In the genomic region with DNA sequence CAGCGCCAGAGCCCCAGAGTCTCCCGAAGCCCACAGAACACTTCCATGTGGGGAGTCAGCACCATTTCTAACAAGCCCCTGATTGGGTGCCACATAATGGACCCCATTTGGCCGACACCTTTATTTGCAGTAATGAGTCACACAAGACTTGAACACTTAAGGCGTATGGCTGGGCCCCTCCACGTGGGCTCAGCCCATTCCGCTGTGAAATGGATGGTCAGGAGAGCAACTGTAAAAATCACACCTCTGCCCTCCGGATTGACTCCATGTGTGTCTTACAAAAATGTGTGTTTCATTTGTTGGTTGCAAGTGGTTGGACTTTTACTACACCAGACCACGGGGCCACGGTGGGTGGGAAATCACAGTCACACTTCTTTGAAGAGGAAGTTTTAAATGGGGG, we compare ENCODE assay signal across 39 mouse cellular contexts. TPM values are rescaled to one million over a fixed set of nuclear protein-coding genes. Genes with fewer than 3 reads are reported as not detected.
"Had no signal": no experiment of that assay in that cellular context is flagged by ENCODE, and none has a peak within 500 bp of the region (broad histone marks: within the 10 kb centered on the region; RNA-seq: fewer than 3 reads in every experiment).

No protein-coding gene starts in this region.

- H3K9me3 ChIP-seq: heart, embryonic 10.5 days; heart, embryonic 13.5 days; heart, embryonic 15.5 days; hindbrain, embryonic 10.5 days; hindbrain, embryonic 12.5 days; hindbrain, embryonic 13.5 days; hindbrain, embryonic 15.5 days; intestine, embryonic 15.5 days; kidney, embryonic 15.5 days had no signal

- H3K27me3 ChIP-seq: heart, embryonic 12.5 days; heart, embryonic 13.5 days; heart, embryonic 15.5 days; hindbrain, embryonic 12.5 days; hindbrain, embryonic 15.5 days; intestine, embryonic 15.5 days; kidney, embryonic 15.5 days had no signal

- H3K4me2 ChIP-seq: heart, embryonic 11.5 days; heart, embryonic 12.5 days; heart, embryonic 13.5 days; heart, embryonic 15.5 days; hindbrain, embryonic 12.5 days; hindbrain, embryonic 13.5 days; hindbrain, embryonic 14.5 days; hindbrain, embryonic 15.5 days; intestine, embryonic 15.5 days; kidney, embryonic 15.5 days had no signal

- H3K4me3 ChIP-seq: heart, embryonic 10.5 days; heart, embryonic 12.5 days; heart, embryonic 13.5 days; heart, embryonic 15.5 days; hindbrain, embryonic 10.5 days; hindbrain, embryonic 12.5 days; hindbrain, embryonic 13.5 days; hindbrain, embryonic 15.5 days; intestine, embryonic 15.5 days; kidney, embryonic 15.5 days; layer of hippocampus, adult 2 months had no signal

- H3K4me1 ChIP-seq: heart, embryonic 10.5 days; hindbrain, embryonic 13.5 days; hindbrain, embryonic 15.5 days; kidney, embryonic 15.5 days had no signal

- DNase-seq: heart, postnatal 10 days; heart, postnatal 14 days; heart, postnatal 36 days; heart, postnatal 4 days; kidney, adult 11 months; kidney, adult 18-20 months; kidney, adult 2 months; kidney, adult 8-10 months; kidney, adult 9 months; kidney, postnatal 10 days; kidney, postnatal 14 days; kidney, postnatal 36 days; layer of hippocampus, adult 9-11 months; layer of hippocampus, postnatal 36 days had no signal

- H3K9ac ChIP-seq: heart, embryonic 12.5 days; heart, embryonic 13.5 days; heart, embryonic 15.5 days; hindbrain, embryonic 12.5 days; hindbrain, embryonic 13.5 days; hindbrain, embryonic 14.5 days; hindbrain, embryonic 15.5 days; intestine, embryonic 15.5 days; kidney, embryonic 15.5 days had no signal

- H3K27ac ChIP-seq: heart, embryonic 10.5 days; heart, embryonic 13.5 days; heart, embryonic 15.5 days; hindbrain, embryonic 10.5 days; hindbrain, embryonic 12.5 days; hindbrain, embryonic 13.5 days; hindbrain, embryonic 14.5 days; hindbrain, embryonic 15.5 days; hindbrain, postnatal 0 days; intestine, embryonic 15.5 days; kidney, embryonic 15.5 days; kidney, postnatal 0 days; layer of hippocampus, adult 2 months had no signal

- ATAC-seq: hindbrain, embryonic 16.5 days; hindbrain, postnatal 0 days; inflammation-experienced regulatory T-cells, adult 6 months; intestine, embryonic 15.5 days; intestine, embryonic 16.5 days; intestine, postnatal 0 days had no signal

- H3K36me3 ChIP-seq: intestine, embryonic 15.5 days had no signal

RNA-seq across cellular contexts. Expression of gene Rfx4, which starts 24.9 kb away (rescaled TPM):
- total RNA-seq: heart, adult 8-10 months; heart, postnatal 4 days; hematopoietic stem cell, adult 5-6 weeks had no signal
- polyA plus RNA-seq: heart, embryonic 11.5 days; heart, embryonic 13.5 days; heart, embryonic 14.5 days; heart, embryonic 15.5 days; heart, postnatal 0 days; intestine, embryonic 14.5 days; intestine, embryonic 15.5 days; intestine, embryonic 16.5 days; intestine, postnatal 0 days; large intestine, adult 2 months had no signal
